Mouse (Mus musculus) frontal cortex, adult 2 months (tissue): Measurements from ENCODE around the gene Hhat. TPM values are rescaled to one million over a fixed set of nuclear protein-coding genes. Genes with fewer than 3 reads are reported as not detected.

Experiments
- DNase-seq, 2 experiments: peaks; one replicate each; pipeline ENCODE4 v3.0.0; 2022; ENCODE audit warnings: low spot score in 1 of 2; ENCODE audit errors: extremely low spot score in 1 of 2
- polyA plus RNA-seq: library from polyadenylated mRNA; depleted of rRNA; stranded (reverse); fragments of >200 nt; gene quantifications from 2 replicates; pipeline ENCODE4 v1.2.3, GENCODE M21; 2012

The Hhat gene
- polyA plus RNA-seq, 1 experiment = 1.6 TPM

GRCm38 (mm10) chr1:192785046-192785961, 14.3 kb upstream of the Hhat start:
- DNase-seq = peak in 1 of 2 experiments; percentile 32

GRCm38 (mm10) chr1:192784374-192784773, 13.4 kb upstream of the Hhat start:
- peak; percentile 33 to 73 for DNase-seq

- DNase-seq = no peak
Measured at GRCm38 (mm10) chr1:192781256-192781655, 10.2 kb upstream of the Hhat start.

DNA sequence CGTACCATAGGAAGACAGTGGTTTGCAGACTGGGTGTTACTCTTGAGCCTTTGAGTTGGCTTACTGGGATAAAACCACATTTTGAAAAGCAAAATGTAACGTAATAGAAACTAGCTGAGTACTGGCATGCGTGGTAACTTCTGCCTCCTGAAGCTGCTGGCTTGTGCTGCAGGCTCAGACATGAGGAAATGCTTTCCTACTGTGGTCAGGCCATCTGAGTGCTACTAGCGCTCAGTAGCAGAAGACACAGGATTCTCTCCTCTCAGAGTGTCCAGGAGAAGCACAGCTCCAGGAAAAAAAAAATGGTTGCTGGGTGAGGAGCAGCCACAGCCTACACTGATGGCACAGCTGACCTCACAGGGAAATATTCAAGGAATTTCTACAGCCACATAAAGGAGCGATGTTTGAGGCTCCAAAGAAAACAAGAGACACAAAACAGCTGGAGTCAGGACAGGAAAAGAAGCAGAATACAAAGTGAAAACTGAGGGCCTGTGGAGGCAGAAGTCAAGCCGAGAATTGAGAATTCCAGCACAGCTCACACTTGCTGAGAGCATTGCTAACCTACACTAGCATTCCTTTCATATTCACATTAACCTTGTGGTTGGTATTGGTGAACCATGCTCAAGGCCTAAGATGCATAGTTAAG, 8.0 kb upstream of the Hhat start:
- DNase-seq = no peak

DNA sequence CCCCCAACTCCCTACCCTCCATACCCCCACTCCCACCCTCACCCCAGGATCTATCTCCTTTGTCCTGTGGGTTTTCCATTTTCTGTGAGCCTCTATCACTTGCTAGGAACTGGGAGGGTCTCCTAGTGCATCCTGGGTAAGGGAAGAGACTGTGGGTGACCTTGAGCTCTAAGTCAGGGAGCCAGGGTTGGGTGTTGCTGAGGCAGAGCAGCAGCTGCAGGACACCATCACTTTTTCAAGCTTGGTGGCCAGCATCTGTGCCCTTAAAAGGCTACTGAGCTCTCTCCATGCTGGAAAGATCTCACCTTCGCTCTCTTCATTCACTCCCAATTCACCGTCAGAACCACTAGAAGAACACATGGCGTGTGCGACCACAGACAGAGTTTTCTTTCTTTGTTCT, 7.2 kb upstream of the Hhat start:
- no peak for DNase-seq

GRCm38 (mm10) chr1:192770130-192770494, 911 bp downstream of the Hhat start:
- DNase-seq = peak; percentile 41 to 63

DNA sequence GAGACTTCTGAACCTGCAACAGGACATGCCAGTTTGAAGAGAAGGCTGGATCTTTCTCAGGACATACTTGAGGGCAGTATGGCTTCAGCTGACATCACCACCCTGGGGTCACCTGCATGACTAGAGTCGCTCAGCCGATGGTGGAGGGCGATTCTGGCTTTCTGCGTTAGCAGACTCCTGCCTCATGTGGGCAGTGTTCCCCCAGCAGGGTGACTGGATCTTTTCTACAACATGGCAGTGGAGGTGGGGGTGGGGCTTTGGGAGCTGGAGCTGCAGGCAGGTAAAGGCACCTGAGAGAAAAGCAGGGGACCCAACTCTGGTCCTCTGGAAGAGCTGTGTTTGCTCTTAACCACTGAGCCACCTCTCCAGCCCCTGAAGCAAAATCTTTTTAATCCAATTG, 5.5 kb downstream of the Hhat start:
- no peak for DNase-seq

DNA sequence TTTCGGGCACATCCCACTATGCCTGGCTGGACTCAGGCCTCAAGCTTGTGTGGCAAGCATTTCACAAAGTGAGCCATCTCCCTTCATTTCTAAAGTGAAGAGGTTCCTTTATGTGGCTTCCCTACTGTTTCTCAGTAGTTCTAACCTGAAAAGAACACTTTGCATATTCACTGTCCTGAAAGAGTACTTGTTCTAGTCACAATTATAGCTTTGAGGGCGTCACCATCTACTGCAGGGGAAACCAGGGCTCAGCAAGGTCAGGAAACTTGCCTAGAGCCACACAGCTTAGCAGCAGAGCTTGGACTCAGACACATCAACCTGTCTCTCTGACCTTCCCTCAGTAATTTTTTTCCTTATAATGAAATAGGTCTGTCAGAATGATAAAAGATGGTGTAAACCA, 6.5 kb downstream of the Hhat start:
- no peak for DNase-seq

DNA sequence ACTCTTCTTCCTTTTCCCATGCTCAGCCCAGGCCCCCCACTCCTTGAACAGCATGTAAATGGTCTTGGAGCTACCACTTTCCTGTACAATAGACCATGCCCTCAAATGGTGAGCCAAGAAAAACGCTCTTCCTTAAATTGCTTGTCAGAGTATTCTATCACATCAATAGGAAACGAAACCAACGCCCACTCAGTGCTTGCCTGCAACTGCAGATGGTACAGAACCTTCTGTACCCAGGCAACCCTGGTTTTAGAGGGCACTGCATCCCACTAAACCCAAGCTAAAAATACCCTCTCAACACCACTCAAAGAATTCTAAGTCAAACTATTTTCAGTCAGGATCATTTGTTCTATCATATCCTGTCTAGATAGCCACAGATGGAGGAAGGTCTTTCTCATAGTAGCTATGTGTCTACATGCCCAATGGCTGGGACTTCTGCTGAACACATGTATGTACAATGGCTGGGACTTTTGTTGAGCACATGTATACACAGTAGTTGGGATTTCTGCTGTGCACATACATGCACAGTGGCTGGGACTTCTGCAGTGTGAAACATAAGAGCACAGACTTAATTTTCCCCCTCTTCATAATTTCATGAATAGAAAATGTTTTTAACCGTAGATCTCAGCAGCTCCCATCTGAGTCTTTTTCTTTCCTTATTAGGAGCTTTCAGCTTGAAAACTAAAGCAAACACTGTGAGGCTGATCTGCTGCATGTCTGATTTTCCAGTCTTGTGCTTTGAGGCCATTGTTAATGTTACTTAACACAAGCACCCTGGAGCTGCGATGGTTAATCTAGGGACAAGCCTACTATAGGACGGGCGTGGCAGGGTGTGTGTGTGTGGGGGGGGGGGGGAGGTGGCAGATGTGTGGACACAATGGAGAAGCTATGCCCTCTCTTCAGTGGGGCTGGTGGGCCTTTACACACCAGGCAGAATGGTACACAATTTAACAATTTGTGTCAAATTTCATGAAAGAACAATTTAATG, 7.8 kb downstream of the Hhat start:
- DNase-seq = no peak

DNA sequence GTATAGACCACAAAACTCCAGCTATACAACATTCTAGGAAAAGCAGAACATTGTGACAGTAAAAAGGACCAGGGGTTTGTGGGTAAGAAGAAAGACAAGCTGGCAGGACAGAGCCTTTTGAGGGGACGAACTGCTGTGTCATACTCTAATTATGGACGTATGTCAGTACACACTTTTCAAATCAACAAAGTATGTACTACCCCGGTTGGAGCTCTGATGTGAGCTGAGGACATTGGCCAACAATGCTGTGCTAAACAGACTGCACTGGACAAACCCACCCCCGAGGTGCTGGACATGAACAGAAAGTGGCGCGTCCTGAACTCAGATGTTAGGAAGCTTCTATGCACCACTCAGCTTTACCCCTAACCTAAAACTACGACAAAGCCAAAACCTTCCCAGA, 14.3 kb downstream of the Hhat start:
- DNase-seq = no peak

DNA sequence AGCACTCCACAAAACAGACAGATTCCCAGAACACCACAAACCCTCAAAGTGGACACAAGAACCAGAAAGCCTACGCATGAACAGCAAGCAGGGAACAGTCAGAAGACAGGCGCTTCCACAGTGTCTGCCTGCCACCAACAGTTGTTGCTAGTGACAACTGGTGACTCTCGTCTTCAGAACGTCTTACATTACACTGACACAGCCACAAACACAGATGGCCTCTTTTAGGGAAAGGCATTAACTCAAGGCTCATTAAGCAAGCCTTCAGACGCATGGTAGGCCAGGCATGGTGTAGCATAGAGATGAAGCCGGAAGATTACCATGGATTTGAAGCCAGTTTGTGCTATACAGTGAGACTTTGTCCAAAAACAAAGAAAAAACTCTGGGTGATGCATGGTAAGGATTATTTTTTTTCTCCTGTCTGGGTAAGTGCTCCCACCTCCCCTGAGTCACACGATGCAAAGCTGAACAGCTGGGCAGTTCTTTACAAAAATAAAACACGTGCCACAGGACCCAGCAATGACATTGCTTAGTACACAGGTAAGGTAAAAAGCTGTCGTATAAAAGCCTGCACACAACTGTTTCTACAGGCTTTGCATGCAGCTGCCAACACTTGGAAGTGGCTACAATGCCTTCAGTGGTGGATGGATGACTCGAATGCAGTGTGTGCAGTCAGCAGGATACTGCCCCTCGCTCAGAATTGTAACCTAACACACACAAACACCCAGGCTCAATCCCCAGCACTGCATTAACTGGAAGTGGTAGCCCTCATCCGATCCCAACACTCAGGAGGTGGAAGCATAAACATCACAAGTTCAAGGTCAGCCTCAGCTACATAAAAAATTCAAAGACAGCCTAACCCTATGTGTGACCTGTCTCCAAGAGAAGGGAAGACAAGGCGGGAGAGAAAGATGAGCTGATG, 15.1 kb downstream of the Hhat start:
- DNase-seq = no peak

- no peak for DNase-seq
Measured at GRCm38 (mm10) chr1:192755246-192755645, 15.8 kb downstream of the Hhat start.

DNA sequence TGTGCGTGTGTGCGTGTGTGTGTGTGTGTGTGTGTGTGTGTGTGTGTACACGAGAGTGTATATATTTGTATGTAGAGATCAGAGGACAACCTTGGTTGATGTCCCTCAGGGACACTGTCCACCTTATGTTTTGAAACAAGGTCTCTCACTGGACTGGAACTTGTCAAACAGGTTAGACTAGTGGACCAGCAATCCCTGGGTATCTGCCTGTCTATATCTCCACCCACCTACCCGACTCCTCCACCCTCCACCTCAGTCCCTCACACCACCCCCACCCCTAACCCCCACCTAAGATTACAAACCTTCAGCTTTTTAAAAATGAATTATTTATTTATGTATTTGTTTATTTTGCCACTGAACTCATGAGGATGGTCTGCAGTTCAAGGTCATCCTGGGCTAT, 16.8 kb downstream of the Hhat start:
- DNase-seq = no peak

- no peak for DNase-seq
Measured at GRCm38 (mm10) chr1:192752659-192753601, 18.1 kb downstream of the Hhat start.

DNA sequence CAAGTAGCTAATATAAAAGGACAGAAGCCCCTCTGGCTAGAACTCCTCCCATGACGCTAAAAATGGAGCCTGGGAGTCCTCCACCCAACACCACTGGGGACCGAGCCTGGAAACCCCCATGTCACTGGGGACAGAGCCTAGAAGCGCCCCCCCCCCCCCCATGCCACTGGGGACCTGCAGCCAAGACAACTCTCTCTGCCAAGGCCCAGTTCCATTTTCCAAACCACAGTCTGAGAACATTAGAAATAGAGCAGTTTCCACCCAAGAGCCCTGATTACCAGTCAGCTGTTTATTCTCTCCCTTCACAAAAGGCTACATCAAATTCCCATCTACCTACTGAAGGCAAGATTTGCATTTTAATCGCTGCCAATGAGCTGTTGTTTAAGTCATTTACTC, 21.0 kb downstream of the Hhat start:
- DNase-seq = no peak

DNA sequence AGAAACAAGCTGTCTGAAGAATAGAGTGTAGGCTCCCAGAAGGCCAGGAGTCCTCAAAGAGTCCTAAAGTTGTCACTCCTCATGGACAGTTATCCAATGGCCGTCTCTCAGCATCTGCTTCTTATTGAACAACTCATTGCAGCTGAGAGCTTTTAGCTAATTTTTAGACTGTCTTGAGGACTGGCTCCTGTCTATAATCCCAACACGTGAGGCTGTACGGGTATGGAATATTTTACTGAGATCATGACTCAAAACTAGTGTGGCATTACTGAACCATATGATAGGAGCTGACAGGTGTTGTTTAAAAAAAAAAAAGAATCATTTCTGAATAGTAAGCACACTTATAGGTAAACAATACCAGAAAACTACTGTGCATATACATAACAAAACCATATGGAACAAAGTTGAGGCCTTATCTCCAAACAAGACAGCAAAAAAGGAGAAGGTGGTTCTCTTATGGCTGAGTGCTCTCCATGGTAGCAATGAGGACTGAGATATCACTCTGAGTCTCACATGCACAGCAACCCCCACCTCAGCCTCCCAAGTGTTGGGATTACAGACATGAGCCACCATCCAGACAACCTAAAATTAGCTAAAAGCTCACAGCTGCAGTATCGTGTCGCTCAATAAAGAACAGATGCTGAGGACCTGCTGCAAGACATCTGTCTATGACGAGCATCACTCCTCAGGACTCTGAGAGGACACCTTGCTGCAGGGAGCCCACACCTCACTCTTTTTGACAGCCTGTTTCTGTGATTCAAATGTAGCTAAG, 21.6 kb downstream of the Hhat start:
- DNase-seq = no peak

- no peak for DNase-seq
Measured at GRCm38 (mm10) chr1:192746201-192746600, 24.8 kb downstream of the Hhat start.
